Mouse (Mus musculus) right cerebral cortex, postnatal 25 days (tissue): ENCODE measurements around the gene Gm21762.
"Not testable (repeated sequence)": the region's sequence is repeated elsewhere in the genome, so short reads cannot be mapped to it uniquely, and the experiment has no call there.

Source experiments
- DNase-seq: peaks from one replicate; pipeline ENCODE4 v3.0.0; 2022

Gene Gm21762

GRCm38 (mm10) chr13:120215847-120216246, at the start of gene Gm21762:
Gene Gm21762, minus strand, starts transcription at chr13:120215947.
- DNase-seq = not testable (repeated sequence)

- not testable (repeated sequence) for DNase-seq
These were observed 47.1 kb upstream of the Gm21762 start, which contains the start of gene AF067061 for GRCm38 (mm10) chr13:120262870-120263269. Gene AF067061, plus strand, starts transcription at chr13:120263114.

- not testable (repeated sequence) for DNase-seq
These were observed 44.0 kb upstream of the Gm21762 start for GRCm38 (mm10) chr13:120259718-120260117.

GRCm38 (mm10) chr13:120258817-120259658, 43.3 kb upstream of the Gm21762 start:
- DNase-seq = not testable (repeated sequence)

GRCm38 (mm10) chr13:120251208-120251924, 35.6 kb upstream of the Gm21762 start:
- not testable (repeated sequence) for DNase-seq

- DNase-seq = not testable (repeated sequence)
These were observed 23.1 kb upstream of the Gm21762 start, which contains the start of gene Gm21731 for GRCm38 (mm10) chr13:120238811-120239210. Gene Gm21731, plus strand, starts transcription at chr13:120239111.

- not testable (repeated sequence) for DNase-seq
These were observed 16.8 kb upstream of the Gm21762 start for GRCm38 (mm10) chr13:120232447-120233049.

- DNase-seq = not testable (repeated sequence)
These were observed 16.1 kb upstream of the Gm21762 start for GRCm38 (mm10) chr13:120231798-120232197.

- DNase-seq = not testable (repeated sequence)
These were observed 7.4 kb upstream of the Gm21762 start for GRCm38 (mm10) chr13:120223012-120223659.

- DNase-seq = not testable (repeated sequence)
These were observed 5.2 kb upstream of the Gm21762 start for GRCm38 (mm10) chr13:120220922-120221321.

GRCm38 (mm10) chr13:120196189-120196821, 19.4 kb downstream of the Gm21762 start:
- not testable (repeated sequence) for DNase-seq

GRCm38 (mm10) chr13:120172133-120172532, 43.6 kb downstream of the Gm21762 start, which contains the start of gene Gm21818:
Gene Gm21818, plus strand, starts transcription at chr13:120172433.
- not testable (repeated sequence) for DNase-seq

GRCm38 (mm10) chr13:120168301-120168700, 47.4 kb downstream of the Gm21762 start:
- DNase-seq = not testable (repeated sequence)
